Mouse (Mus musculus) CH12.LX (cell line): ENCODE results near the gene Hpgds. TPM values are rescaled to one million over a fixed set of nuclear protein-coding genes. Genes with fewer than 3 reads are reported as not detected.

ENCODE experiments used
- DNase-seq: peaks from one replicate; pipeline ENCODE4 v3.0.0-alpha.2; 2013; ENCODE audit errors: extremely low read depth
- H3K27ac ChIP-seq: 2 replicates; pipeline ENCODE4 v1.5.1; 2012; ENCODE audit warnings: low read depth, mild to moderate bottlenecking, control low read depth, moderate library complexity; ENCODE audit not compliant: insufficient read depth
- H3K27me3 ChIP-seq: replicated peaks from 2 replicates; pipeline ENCODE3; 2012; ENCODE audit warnings: inconsistent platforms
- H3K36me3 ChIP-seq, 2 experiments: replicated peaks in 1 of 2; 2 replicates each; pipeline versions ENCODE3 to v1.6.1; 2012; ENCODE audit warnings: inconsistent platforms in 1 of 2, low read length in 1 of 2, mild to moderate bottlenecking in 1 of 2, mixed read lengths in 1 of 2, moderate library complexity in 1 of 2; ENCODE audit not compliant: control insufficient read depth in 1 of 2, insufficient read depth in 1 of 2
- H3K4me1 ChIP-seq, 2 experiments: 2 replicates each; pipeline ENCODE4 v1.6.1; 2012; ENCODE audit warnings: inconsistent platforms in 1 of 2, moderate library complexity in 1 of 2; ENCODE audit not compliant: insufficient read depth in 2 of 2, control insufficient read depth in 1 of 2
- H3K4me2 ChIP-seq: 2 replicates; pipeline ENCODE4 v1.6.1; 2012; ENCODE audit warnings: low read depth, mild to moderate bottlenecking, control low read depth; ENCODE audit not compliant: poor library complexity, insufficient read depth, severe bottlenecking
- H3K4me3 ChIP-seq, 3 experiments: fragments of 150-350 bp in 1 of 3; sonication (generic) in 1 of 3; replicated peaks in 1 of 3; 2 replicates each; pipeline versions ENCODE3 to v1.5.1; 2011 to 2012; ENCODE audit warnings: low read depth in 2 of 3, low read length in 2 of 3, mild to moderate bottlenecking in 2 of 3, moderate library complexity in 2 of 3, control low read depth in 1 of 3, improper control_type of control experiment in 1 of 3, inconsistent platforms in 1 of 3, mixed read lengths in 1 of 3; ENCODE audit not compliant: poor library complexity in 1 of 3
- H3K79me2 ChIP-seq: replicated peaks from 2 replicates; pipeline ENCODE4 v1.6.1; 2012; ENCODE audit warnings: mild to moderate bottlenecking, moderate library complexity; ENCODE audit not compliant: control insufficient read depth, poor library complexity, insufficient read depth, severe bottlenecking; ENCODE audit errors: extremely low read depth
- H3K9ac ChIP-seq: 2 replicates; pipeline ENCODE4 v1.6.1; 2012; ENCODE audit warnings: low read depth, mild to moderate bottlenecking, control low read depth, moderate library complexity; ENCODE audit not compliant: insufficient read depth
- H3K9me3 ChIP-seq: replicated peaks from 2 replicates; pipeline ENCODE3; 2012; ENCODE audit warnings: low read length, inconsistent platforms, mixed read lengths
- BHLHE40 ChIP-seq: IDR thresholded peaks from 2 replicates; pipeline ENCODE4 v1.6.1; 2011; ENCODE audit warnings: mild to moderate bottlenecking, low read depth, low read length, improper control_type of control experiment
- CTCF ChIP-seq, 2 experiments: IDR thresholded peaks in 1 of 2; conservative IDR thresholded peaks in 1 of 2; 2 replicates each; pipeline ENCODE4 v1.5.1; 2011 to 2012; ENCODE audit warnings: low read depth in 2 of 2, low read length in 2 of 2, improper control_type of control experiment in 1 of 2, inconsistent platforms in 1 of 2, mild to moderate bottlenecking in 1 of 2, moderate library complexity in 1 of 2
- MAX ChIP-seq: IDR thresholded peaks from 2 replicates; pipeline ENCODE4 v1.6.1; 2011; ENCODE audit warnings: low read length, improper control_type of control experiment
- MYC ChIP-seq: IDR thresholded peaks from 2 replicates; pipeline ENCODE4 v1.6.1; 2011; ENCODE audit warnings: low read depth, mild to moderate bottlenecking, improper control_type of control experiment, low read length
- POLR2AphosphoS2 ChIP-seq: IDR thresholded peaks from 2 replicates; pipeline ENCODE4 v1.6.1; 2011; ENCODE audit warnings: low read depth, low read length, improper control_type of control experiment
- USF1 ChIP-seq: IDR thresholded peaks from 2 replicates; pipeline ENCODE4 v1.6.1; 2014; ENCODE audit warnings: low read depth, mild to moderate bottlenecking, inconsistent platforms, low read length, improper control_type of control experiment
- ZC3H11A ChIP-seq: IDR thresholded peaks from 2 replicates; pipeline ENCODE4 v1.6.1; 2012; ENCODE audit warnings: low read depth, mild to moderate bottlenecking, inconsistent platforms, low read length, improper control_type of control experiment
- ZKSCAN1 ChIP-seq: IDR thresholded peaks from 2 replicates; pipeline ENCODE4 v1.6.1; 2012; ENCODE audit warnings: low read depth, inconsistent platforms, low read length, improper control_type of control experiment, borderline replicate concordance
- ZNF384 ChIP-seq: IDR thresholded peaks from 2 replicates; pipeline ENCODE4 v1.6.1; 2012; ENCODE audit warnings: low read depth, low read length, improper control_type of control experiment, inconsistent platforms
- dilution Hi-C: fragments of 300-500 bp; cut with MboI; formaldehyde crosslinking; loops from 2 replicates; pipeline ENCODE4 v1.14.3; 2020; ENCODE audit warnings: low sequenced_read_pairs; ENCODE audit not compliant: extremely low pct_unique_long_range_greater_than_20kb, extremely low pct_ligation_motif_present
- in situ Hi-C: fragments of 300-500 bp; cut with MboI; formaldehyde crosslinking; loops from 3 replicates; pipeline ENCODE4 v1.14.3; 2019; ENCODE audit warnings: low sequenced_read_pairs, low pct_ligation_motif_present, low pct_unique_long_range_greater_than_20kb, mixed read lengths
- polyA plus RNA-seq: library from polyadenylated mRNA; unstranded; fragments of >175 nt; gene quantifications from 2 replicates; pipeline ENCODE4 v1.2.1, GENCODE M21; 2012; ENCODE audit warnings: low read depth; ENCODE audit not compliant: insufficient read length
- total RNA-seq, 2 experiments: library from RNA; depleted of rRNA; stranded (reverse); fragments of 300-350 nt in 1 of 2; fragments of >200 nt in 1 of 2; gene quantifications; 2 replicates each; pipeline ENCODE4 v1.2.3; 2012 to 2014

The Hpgds gene
- total and polyA plus RNA-seq, 3 experiments = 4.5 to 9.7 (median 4.5) TPM

GRCm38 (mm10) chr6:65140750-65141243 lies 3.9 kb downstream of the Hpgds start:
- H3K4me3 ChIP-seq = no peak overlapping the region
- in situ Hi-C loops = loop anchor here (25.0 kb wide), 1 partner anchor 222 kb away; no protein-coding TSS in a partner anchor
- peak overlapping the region; percentile 98 for H3K4me2 ChIP-seq

GRCm38 (mm10) chr6:65140082-65140749 lies 4.5 kb downstream of the Hpgds start:
- Histone ChIP-seq H3K36me3 (no peaks in the 10 kb centered on the region), H3K4me3 (no peak overlapping the region), H3K27me3 (no peaks in the 10 kb centered on the region), H3K9me3 (no peaks in the 10 kb centered on the region), H3K79me2 (0 out of 2 replicates have a peak, but pooled peaks cover 1% of the 10 kb centered on the region), H3K4me1 (peaks cover 12 to 57% of the 10 kb centered on the region in 2 experiments), H3K4me2 (peak overlapping the region; percentile 98), H3K9ac (peak overlapping the region; percentile 40; the same call in 1 of the 2 replicates), H3K27ac (peak overlapping the region; percentile 11; the same call in 1 of the 2 replicates)
- DNase-seq = no peak
- TF ChIP-seq ZNF384 (peak; percentile 76), ZC3H11A (no peak), MYC (no peak)
- dilution Hi-C loops (no loop called here), in situ Hi-C loops (loop anchor here (25.0 kb wide), 1 partner anchor 222 kb away; no protein-coding TSS in a partner anchor)

More at GRCm38 (mm10) chr6:65140750-65141243, 3.9 kb downstream of the Hpgds start:
- H3K27ac ChIP-seq = peak overlapping the region; percentile 11; the same call in 1 of the 2 replicates
- TF ChIP-seq USF1 (peak; percentile 52), MAX (peak; percentile 54), MYC (0 out of 2 replicates have a peak, but pooled peaks have one; percentile 37), BHLHE40 (0 out of 2 replicates have a peak, but pooled peaks have one; percentile 21), CTCF (conservative IDR thresholded peaks at IDR 0.05 in 1 of 2, IDR thresholded peaks at IDR 0.05 in 1 of 2; ENCODE audit: low read depth in 2 of 2, low read length in 2 of 2) (no peak), POLR2AphosphoS2 (no peak)
- H3K9ac ChIP-seq = peak overlapping the region; percentile 40; the same call in 1 of the 2 replicates
- no peak for DNase-seq
- 0 out of 2 replicates have a peak, but pooled peaks cover 1% of the 10 kb centered on the region for H3K79me2 ChIP-seq
- H3K9me3 ChIP-seq = no peaks in the 10 kb centered on the region
- H3K36me3 ChIP-seq = no peaks in the 10 kb centered on the region
- H3K27me3 ChIP-seq = no peaks in the 10 kb centered on the region
- dilution Hi-C loops = no loop called here
- peaks cover 12 to 59% of the 10 kb centered on the region in 2 experiments for H3K4me1 ChIP-seq

- Histone ChIP-seq H3K4me2 (no peak overlapping the region), H3K9ac (no peak overlapping the region), H3K27ac (peak overlapping the region; percentile 32; the same call in 1 of the 2 replicates), H3K9me3 (no peaks in the 10 kb centered on the region), H3K4me3 (no peak overlapping the region), H3K27me3 (no peaks in the 10 kb centered on the region), H3K79me2 (0 out of 2 replicates have a peak, but pooled peaks cover 1% of the 10 kb centered on the region), H3K4me1 (peaks cover 9 to 47% of the 10 kb centered on the region in 2 experiments; a peak in 3 of 4 replicates), H3K36me3 (peaks cover 0 to 2% of the 10 kb centered on the region in 2 experiments)
- dilution Hi-C loops (no loop called here), in situ Hi-C loops (loop anchor here (25.0 kb wide), 1 partner anchor 224 kb away; no protein-coding TSS in a partner anchor)
- DNase-seq = no peak
- TF ChIP-seq ZKSCAN1 = no peak
Measured at GRCm38 (mm10) chr6:65138243-65138642, 6.5 kb downstream of the Hpgds start.
